Mouse (Mus musculus): ENCODE results near the gene Itpk1. TPM values are rescaled to one million over a fixed set of nuclear protein-coding genes. Genes with fewer than 3 reads are reported as not detected.

Itpk1 gene
- polyA plus RNA-seq, 1 experiment from 2014 or later = 20.7 TPM

DNA sequence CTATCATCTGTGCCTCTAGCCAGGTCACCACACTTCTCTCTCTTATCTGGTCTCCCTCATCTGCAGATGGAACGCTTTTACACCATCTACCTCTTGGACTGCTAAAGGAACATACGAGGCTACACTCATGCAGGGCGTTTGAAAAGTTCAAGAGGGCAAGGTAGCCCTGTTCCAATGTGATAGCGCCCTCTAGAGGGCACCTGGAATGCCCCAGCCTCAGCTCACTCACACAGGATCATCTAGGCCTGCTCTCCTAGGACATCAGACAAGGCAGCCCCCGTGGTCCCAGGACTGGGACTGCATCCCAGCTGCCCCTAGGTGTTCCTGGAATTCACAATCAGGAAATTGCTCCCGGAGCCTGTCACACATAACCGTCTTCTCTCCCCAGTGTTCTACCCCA lies 108.3 kb downstream of the Itpk1 start:
- H3K4me3 ChIP-seq (replicated peaks) = no peak overlapping the region
- peaks cover 36% of the 10 kb centered on the region for H3K4me1 ChIP-seq (replicated peaks)
- no peaks in the 10 kb centered on the region for H3K36me3 ChIP-seq
- 74% methylated on average over 7 of the region's 7 CpGs for WGBS
- no peak overlapping the region for H3K27ac ChIP-seq
- H3K4me2 ChIP-seq (replicated peaks) = no peak overlapping the region
- 0 out of 2 replicates have a peak, but pooled peaks cover 3% of the 10 kb centered on the region for H3K9me3 ChIP-seq
- no peak overlapping the region for H3K9ac ChIP-seq (replicated peaks)
- H3K27me3 ChIP-seq = no peaks in the 10 kb centered on the region
- ATAC-seq = no peak

GRCm38 (mm10) chr12:102594627-102595026 lies 110.1 kb downstream of the Itpk1 start:
- Histone ChIP-seq H3K4me3 (replicated peaks) (no peak overlapping the region), H3K9me3 (0 out of 2 replicates have a peak, but pooled peaks cover 3% of the 10 kb centered on the region), H3K36me3 (no peaks in the 10 kb centered on the region), H3K4me1 (replicated peaks) (peaks cover 20% of the 10 kb centered on the region), H3K9ac (replicated peaks) (no peak overlapping the region), H3K27me3 (no peaks in the 10 kb centered on the region), H3K4me2 (replicated peaks) (no peak overlapping the region), H3K27ac (no peak overlapping the region)
- 70% methylated on average over 9 of the region's 9 CpGs for WGBS
- ATAC-seq = peak; percentile 15; the same call in 1 of the 2 replicates

GRCm38 (mm10) chr12:102593699-102594098 lies 111.0 kb downstream of the Itpk1 start:
- Histone ChIP-seq H3K9ac (replicated peaks) (no peak overlapping the region), H3K4me1 (replicated peaks) (peaks cover 17% of the 10 kb centered on the region), H3K4me2 (replicated peaks) (no peak overlapping the region), H3K9me3 (0 out of 2 replicates have a peak, but pooled peaks cover 2% of the 10 kb centered on the region), H3K27me3 (no peaks in the 10 kb centered on the region), H3K27ac (peak overlapping the region; percentile 35; the same call in 1 of the 2 replicates), H3K4me3 (replicated peaks) (no peak overlapping the region), H3K36me3 (no peaks in the 10 kb centered on the region)
- 61% methylated on average over 9 of the region's 9 CpGs for WGBS
- ATAC-seq = no peak; the same call in 1 of the 2 replicates

DNA sequence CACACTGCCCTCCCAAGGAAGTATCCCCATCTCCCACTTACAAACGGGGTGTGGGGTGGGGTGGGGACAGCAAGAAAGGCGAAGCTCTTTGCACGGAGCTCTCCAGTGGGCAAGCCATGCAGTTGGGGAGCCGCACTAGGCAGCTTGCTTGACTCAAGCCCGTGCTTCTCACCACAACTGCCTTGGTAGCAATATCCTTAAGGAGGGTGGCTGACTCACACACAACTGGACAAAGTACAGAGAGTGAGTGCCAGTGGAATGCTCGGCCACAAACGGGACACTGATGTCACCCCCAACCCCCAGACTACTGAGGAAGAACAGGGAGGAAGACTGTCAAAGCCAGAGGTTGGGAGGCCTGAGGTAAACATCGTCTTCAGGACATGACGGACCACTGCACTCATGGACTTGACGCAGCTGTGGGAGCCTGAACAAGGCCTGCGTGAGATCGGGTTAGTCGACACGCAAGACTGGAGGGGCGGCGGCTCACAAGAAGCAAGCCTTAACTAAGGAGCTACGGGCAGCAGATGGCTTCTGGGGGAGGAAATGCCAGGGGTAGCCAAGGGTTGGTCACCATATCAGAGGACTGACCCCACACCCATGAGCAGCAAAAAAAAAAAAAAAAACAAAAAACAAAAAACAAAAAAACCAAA lies 113.9 kb downstream of the Itpk1 start:
- H3K36me3 ChIP-seq = peaks cover 12% of the 10 kb centered on the region; the same call in 1 of the 2 replicates
- H3K9me3 ChIP-seq = no peaks in the 10 kb centered on the region
- no peak overlapping the region for H3K9ac ChIP-seq (replicated peaks)
- ATAC-seq = no peak
- no peaks in the 10 kb centered on the region for H3K27me3 ChIP-seq
- H3K27ac ChIP-seq = no peak overlapping the region
- WGBS = 89% methylated on average over 17 of the region's 17 CpGs
- peaks cover 17% of the 10 kb centered on the region for H3K4me1 ChIP-seq (replicated peaks)
- no peak overlapping the region for H3K4me3 ChIP-seq (replicated peaks)
- H3K4me2 ChIP-seq (replicated peaks) = no peak overlapping the region

GRCm38 (mm10) chr12:102587106-102587505 lies 117.6 kb downstream of the Itpk1 start:
- ATAC-seq = no peak
- Histone ChIP-seq H3K27me3 (no peaks in the 10 kb centered on the region), H3K4me1 (replicated peaks) (no peaks in the 10 kb centered on the region), H3K27ac (no peak overlapping the region), H3K4me3 (replicated peaks) (no peak overlapping the region), H3K4me2 (replicated peaks) (no peak overlapping the region), H3K36me3 (peaks cover 23% of the 10 kb centered on the region), H3K9me3 (no peaks in the 10 kb centered on the region), H3K9ac (replicated peaks) (no peak overlapping the region)
- 92% methylated on average over 8 of the region's 8 CpGs for WGBS

DNA sequence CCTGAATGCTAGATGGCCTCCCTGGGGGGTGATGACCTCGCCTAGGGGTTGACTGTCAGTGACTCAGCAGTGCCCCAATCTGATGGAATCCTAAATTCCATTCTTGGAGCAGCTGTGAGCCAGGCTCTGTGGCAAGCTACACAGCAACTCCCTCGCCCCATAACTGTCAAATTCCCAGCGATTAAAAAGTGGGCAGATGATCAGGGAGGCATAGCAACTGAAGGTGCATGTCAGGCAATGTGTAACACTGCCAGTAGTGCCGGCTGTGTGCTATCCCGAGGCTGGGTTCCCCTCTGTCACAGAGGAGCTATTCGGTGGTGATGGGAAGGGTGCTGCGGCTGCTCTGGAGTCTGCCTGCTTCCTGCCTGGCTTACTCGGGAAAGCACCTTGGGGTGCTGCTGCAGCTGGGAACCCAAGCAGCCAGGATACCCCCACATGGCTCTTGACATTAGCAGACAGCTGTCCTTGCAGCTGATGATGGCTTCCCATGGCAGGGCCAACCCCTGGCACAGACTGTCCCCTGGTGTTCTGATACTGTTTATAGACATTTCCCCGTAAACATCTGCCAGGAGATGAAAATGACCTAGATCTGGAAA lies 118.3 kb downstream of the Itpk1 start:
- H3K9me3 ChIP-seq = no peaks in the 10 kb centered on the region
- H3K4me3 ChIP-seq (replicated peaks) = no peak overlapping the region
- H3K27me3 ChIP-seq = no peaks in the 10 kb centered on the region
- H3K27ac ChIP-seq = no peak overlapping the region
- H3K9ac ChIP-seq (replicated peaks) = no peak overlapping the region
- ATAC-seq = no peak
- H3K4me1 ChIP-seq (replicated peaks) = peaks cover 2% of the 10 kb centered on the region; the same call in 1 of the 2 replicates
- 82% methylated on average over 9 of the region's 9 CpGs for WGBS
- H3K36me3 ChIP-seq = peaks cover 23% of the 10 kb centered on the region
- no peak overlapping the region for H3K4me2 ChIP-seq (replicated peaks)

DNA sequence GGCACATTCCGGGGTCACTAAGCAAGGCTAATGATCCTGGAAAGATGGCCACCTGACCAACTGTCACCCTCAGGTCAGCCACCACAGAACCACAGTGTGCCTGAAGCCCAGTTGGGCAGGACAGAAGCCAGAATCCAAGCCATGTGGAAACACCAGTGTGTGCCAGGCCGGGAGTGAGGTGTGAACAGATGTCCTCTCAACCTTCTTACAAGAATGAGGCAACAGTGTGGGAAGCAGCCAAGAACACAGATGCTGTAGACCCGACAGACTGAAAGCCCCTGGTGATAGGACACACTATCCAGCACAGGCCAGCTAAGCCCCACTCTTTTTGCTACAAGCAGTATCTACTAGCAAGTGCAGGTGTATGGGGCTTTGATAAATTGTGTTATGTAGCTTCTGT lies 119.3 kb downstream of the Itpk1 start:
- Histone ChIP-seq H3K9ac (replicated peaks) (no peak overlapping the region), H3K4me3 (replicated peaks) (no peak overlapping the region), H3K27me3 (no peaks in the 10 kb centered on the region), H3K4me2 (replicated peaks) (no peak overlapping the region), H3K27ac (no peak overlapping the region), H3K9me3 (no peaks in the 10 kb centered on the region), H3K4me1 (replicated peaks) (peaks cover 2% of the 10 kb centered on the region; the same call in 1 of the 2 replicates), H3K36me3 (peaks cover 23% of the 10 kb centered on the region)
- no peak for ATAC-seq
- 87% methylated on average over 3 of the region's 3 CpGs for WGBS

DNA sequence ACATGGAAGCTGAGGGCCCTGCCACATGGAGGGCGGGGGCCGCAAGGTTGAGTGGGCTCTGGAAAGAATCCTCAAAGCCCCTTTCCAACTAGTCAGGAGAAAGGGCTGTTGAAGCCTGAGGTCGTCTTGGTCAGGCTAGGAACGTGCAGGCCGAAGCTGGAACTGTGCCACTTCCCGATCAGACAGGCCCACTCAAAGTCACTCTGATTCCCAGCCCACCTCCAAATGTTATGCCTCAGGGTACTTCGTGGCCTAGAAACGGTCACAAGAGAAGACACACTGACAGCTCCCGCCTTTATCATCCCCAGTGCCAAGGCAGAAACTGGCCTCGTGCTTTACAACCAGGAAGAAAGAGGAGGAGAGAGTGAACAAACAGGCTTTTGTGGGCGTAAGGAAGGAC lies 122.3 kb downstream of the Itpk1 start:
- ATAC-seq = no peak
- H3K4me3 ChIP-seq (replicated peaks) = no peak overlapping the region
- no peak overlapping the region for H3K27ac ChIP-seq
- H3K36me3 ChIP-seq = peaks cover 28% of the 10 kb centered on the region
- H3K4me2 ChIP-seq (replicated peaks) = no peak overlapping the region
- H3K9ac ChIP-seq (replicated peaks) = no peak overlapping the region
- no peaks in the 10 kb centered on the region for H3K9me3 ChIP-seq
- no peaks in the 10 kb centered on the region for H3K27me3 ChIP-seq
- 83% methylated on average over 11 of the region's 11 CpGs for WGBS
- peaks cover 2% of the 10 kb centered on the region; the same call in 1 of the 2 replicates for H3K4me1 ChIP-seq (replicated peaks)

GRCm38 (mm10) chr12:102581579-102582196 lies 123.0 kb downstream of the Itpk1 start:
- no peak overlapping the region for H3K4me2 ChIP-seq (replicated peaks)
- no peaks in the 10 kb centered on the region for H3K9me3 ChIP-seq
- no peaks in the 10 kb centered on the region for H3K27me3 ChIP-seq
- peaks cover 2% of the 10 kb centered on the region; the same call in 1 of the 2 replicates for H3K4me1 ChIP-seq (replicated peaks)
- H3K27ac ChIP-seq = no peak overlapping the region
- no peak for ATAC-seq
- WGBS = 78% methylated on average over 5 of the region's 5 CpGs
- H3K36me3 ChIP-seq = peaks cover 23% of the 10 kb centered on the region
- H3K9ac ChIP-seq (replicated peaks) = no peak overlapping the region
- H3K4me3 ChIP-seq (replicated peaks) = no peak overlapping the region

GRCm38 (mm10) chr12:102579041-102579440 lies 125.7 kb downstream of the Itpk1 start:
- Histone ChIP-seq H3K4me2 (replicated peaks) (no peak overlapping the region), H3K27ac (no peak overlapping the region), H3K4me1 (replicated peaks) (peaks cover 2% of the 10 kb centered on the region; the same call in 1 of the 2 replicates), H3K4me3 (replicated peaks) (no peak overlapping the region), H3K27me3 (no peaks in the 10 kb centered on the region), H3K9ac (replicated peaks) (no peak overlapping the region), H3K9me3 (no peaks in the 10 kb centered on the region), H3K36me3 (peaks cover 18% of the 10 kb centered on the region; the same call in 1 of the 2 replicates)
- peak; percentile 18; the same call in 1 of the 2 replicates for ATAC-seq
- 69% methylated on average over 6 of the region's 6 CpGs for WGBS

DNA sequence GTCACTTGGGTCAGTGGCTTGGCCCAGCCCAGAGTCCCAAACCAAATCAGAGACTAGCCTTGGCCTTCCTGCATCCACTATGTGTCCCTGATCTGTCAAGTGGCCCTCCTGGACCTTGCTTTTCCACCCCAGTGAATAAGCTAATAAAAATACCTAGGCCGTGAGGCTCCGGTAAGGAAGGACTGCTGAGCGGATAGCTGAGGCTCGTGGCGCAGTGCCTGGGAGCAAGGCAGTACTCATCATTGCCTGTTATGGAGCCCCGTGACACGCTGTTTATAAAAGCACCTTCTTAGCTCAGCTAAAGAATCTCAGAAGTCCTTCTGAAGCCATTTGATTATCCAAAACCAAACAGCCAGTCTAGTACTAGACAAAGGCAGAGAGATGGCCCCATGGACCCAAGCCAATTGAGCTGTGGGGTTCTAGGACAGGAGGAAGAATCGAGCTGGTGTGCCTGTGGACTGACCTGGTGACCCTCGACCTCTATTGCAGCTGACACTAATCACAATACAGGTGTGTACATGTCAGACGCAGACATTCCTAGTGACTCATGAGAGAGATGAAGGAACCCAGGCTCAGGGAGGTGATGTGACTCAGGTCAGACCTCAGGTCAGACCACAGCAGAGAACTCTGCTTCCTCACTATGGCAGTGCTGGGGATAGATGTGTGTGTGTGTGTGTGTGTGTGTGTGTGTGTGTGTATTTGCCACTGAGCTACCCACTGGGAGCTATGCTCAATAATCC lies 127.9 kb downstream of the Itpk1 start:
- no peaks in the 10 kb centered on the region for H3K27me3 ChIP-seq

More for the DNA sequence above, 127.9 kb downstream of the Itpk1 start:
- H3K4me2 ChIP-seq (replicated peaks) = no peak overlapping the region
- no peak overlapping the region for H3K9ac ChIP-seq (replicated peaks)
- H3K36me3 ChIP-seq = peaks cover 28% of the 10 kb centered on the region; the same call in 1 of the 2 replicates
- ATAC-seq = no peak
- WGBS = 88% methylated on average over 10 of the region's 10 CpGs
- no peak overlapping the region for H3K27ac ChIP-seq
- peaks cover 7% of the 10 kb centered on the region; the same call in 1 of the 2 replicates for H3K4me1 ChIP-seq (replicated peaks)
- no peak overlapping the region for H3K4me3 ChIP-seq (replicated peaks)
- no peaks in the 10 kb centered on the region for H3K9me3 ChIP-seq
